Mouse (Mus musculus): ENCODE results near the gene Mslnl.

- TF ChIP-seq CTCF (IDR thresholded peaks at IDR 0.05; ENCODE audit: low read depth, low read length) (no peak), GATA1 (IDR thresholded peaks at IDR 0.05; ENCODE audit: borderline replicate concordance, low read length) (no peak)
Observed at GRCm38 (mm10) chr17:25786280-25786679, 50.4 kb downstream of the Mslnl start, which contains the start of gene Ccdc78.

Data from G1E (cell line).